ENCODE assay signal across 8 mouse cellular contexts in the genomic region with DNA sequence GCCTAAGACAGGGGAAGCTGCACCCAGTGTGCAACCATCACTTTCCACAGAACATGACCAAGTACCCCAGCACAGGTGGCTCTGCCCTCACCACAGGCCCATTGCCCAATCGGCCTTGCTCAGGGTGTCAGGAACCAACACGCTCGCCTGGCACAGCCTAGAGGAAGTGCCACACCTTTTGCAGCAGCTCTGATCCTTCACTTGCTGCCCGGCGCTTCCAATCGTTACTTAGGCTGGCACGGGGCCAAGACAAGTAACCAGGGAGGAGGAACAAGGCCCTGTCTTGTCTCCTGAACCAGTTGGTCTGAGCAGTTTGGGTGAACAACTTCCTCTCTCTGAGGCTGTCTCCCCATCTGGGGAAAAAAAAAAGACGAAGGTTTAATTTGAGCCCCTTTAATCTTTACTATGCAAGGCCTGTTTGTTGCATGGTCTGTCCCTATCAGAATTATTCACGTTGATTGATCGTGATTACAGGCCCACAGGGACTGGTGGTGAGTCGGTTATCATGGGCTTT. TPM values are rescaled to one million over a fixed set of nuclear protein-coding genes. Genes with fewer than 3 reads are reported as not detected.
A peak's percentile ranks its signal among the peaks of the same experiment; 100 is the strongest.
DNase-seq lines count a peak whose midpoint lies in the region; ATAC-seq and TF ChIP-seq lines count a peak whose summit lies in the region.

No protein-coding gene starts in this region.

- peak; percentile 42; the same call in 1 of the 2 replicates for ATAC-seq in hindbrain, embryonic 15.5 days (ENCODE audit: low FRiP score, low read depth)
- no peak for ATAC-seq in hindbrain, embryonic 11.5 days (ENCODE audit: low FRiP score)

- H3K27ac ChIP-seq in hindbrain, embryonic 15.5 days (replicated peaks), result no peak overlapping the region
- no peak overlapping the region for H3K27ac ChIP-seq in hindbrain, embryonic 11.5 days (ENCODE audit: low read depth, low read length)
- H3K27ac ChIP-seq in liver, adult 2 months (replicated peaks; ENCODE audit: insufficient read depth, low read depth, low read length), result no peak overlapping the region

- TF ChIP-seq POLR2A in liver, adult 2 months (IDR thresholded peaks at IDR 0.05; ENCODE audit: extremely low read depth, insufficient read depth, low read length), result no peak

- H3K4me2 ChIP-seq in hindbrain, embryonic 15.5 days, result no peak overlapping the region
- no peak overlapping the region for H3K4me2 ChIP-seq in hindbrain, embryonic 11.5 days (replicated peaks; ENCODE audit: low read depth, low read length)

- H3K4me3 ChIP-seq in hindbrain, embryonic 15.5 days, result no peak overlapping the region
- no peak overlapping the region for H3K4me3 ChIP-seq in hindbrain, embryonic 11.5 days (ENCODE audit: low read depth, low read length)
- no peak overlapping the region for H3K4me3 ChIP-seq in liver, adult 2 months (ENCODE audit: insufficient read depth, low read depth, low read length)

- TF ChIP-seq CTCF in liver, adult 2 months (IDR thresholded peaks at IDR 0.05; ENCODE audit: low read depth, low read length), result no peak

- no peaks in the 10 kb centered on the region; the same call in 1 of the 2 replicates for H3K4me1 ChIP-seq in hindbrain, embryonic 15.5 days (replicated peaks)
- H3K4me1 ChIP-seq in hindbrain, embryonic 11.5 days (replicated peaks; ENCODE audit: control insufficient read depth, insufficient read depth, low read length), result no peaks in the 10 kb centered on the region
- no peaks in the 10 kb centered on the region for H3K4me1 ChIP-seq in liver, adult 2 months (ENCODE audit: control insufficient read depth, insufficient read depth, low read length)

- WGBS in hindbrain, embryonic 15.5 days, result 55% methylated on average over 11 of the region's 11 CpGs
- 81% methylated on average over 11 of the region's 11 CpGs for WGBS in hindbrain, embryonic 11.5 days
- 45% methylated on average over 11 of the region's 11 CpGs for WGBS in liver, adult 2 months

- no peak for DNase-seq in hindbrain, embryonic 11.5 days (ENCODE audit: low spot score)
- peak; percentile 73 for DNase-seq in MN1 (ENCODE audit: low spot score)
- DNase-seq in gonadal fat pad, adult 2 months (ENCODE audit: low read depth), result peak; percentile 61
- DNase-seq in liver, adult 2 months (ENCODE audit: extremely low read depth, low read depth, low spot score), result peak; percentile 21
- peak; percentile 12 to 51 for DNase-seq in natural killer cell, adult 2 months (ENCODE audit: low spot score in 2 of 2)
- no peak for DNase-seq in layer of hippocampus, postnatal 36 days
- DNase-seq in cerebellum, adult 8-10 months, result no peak

- no peaks in the 10 kb centered on the region for H3K27me3 ChIP-seq in hindbrain, embryonic 15.5 days
- no peaks in the 10 kb centered on the region for H3K27me3 ChIP-seq in hindbrain, embryonic 11.5 days (ENCODE audit: control insufficient read depth, insufficient read depth, low read length)
- H3K27me3 ChIP-seq in liver, adult 2 months (ENCODE audit: control insufficient read depth, insufficient read depth, low read length), result no peaks in the 10 kb centered on the region

- H3K79me2 ChIP-seq in liver, adult 2 months (ENCODE audit: control insufficient read depth, insufficient read depth, low read length), result no peaks in the 10 kb centered on the region

- H3K36me3 ChIP-seq in hindbrain, embryonic 15.5 days, result no peaks in the 10 kb centered on the region
- no peaks in the 10 kb centered on the region for H3K36me3 ChIP-seq in hindbrain, embryonic 11.5 days (ENCODE audit: control insufficient read depth, insufficient read depth, low read length)
- H3K36me3 ChIP-seq in liver, adult 2 months (ENCODE audit: control insufficient read depth, insufficient read depth, low read length), result no peaks in the 10 kb centered on the region

- no peaks in the 10 kb centered on the region for H3K9me3 ChIP-seq in hindbrain, embryonic 15.5 days
- H3K9me3 ChIP-seq in hindbrain, embryonic 11.5 days (ENCODE audit: control insufficient read depth, low read length), result no peaks in the 10 kb centered on the region

- no peak overlapping the region for H3K9ac ChIP-seq in hindbrain, embryonic 15.5 days
- no peak overlapping the region for H3K9ac ChIP-seq in hindbrain, embryonic 11.5 days (ENCODE audit: low read depth, low read length)
- no peak overlapping the region for H3K9ac ChIP-seq in liver, adult 2 months (ENCODE audit: low read depth, low read length)

RNA-seq across cellular contexts. Expression of a gene that starts 17.4 kb away (rescaled TPM):
- 55.6 and 59.2 TPM in 2 replicates for polyA plus RNA-seq in hindbrain, embryonic 15.5 days (2015; fragmentation: Nextera tagmentation; extraction: Ambion mirVana)
- 90.8 and 91.1 TPM in 2 replicates for polyA plus RNA-seq in hindbrain, embryonic 11.5 days (2014; fragmentation: Nextera tagmentation; extraction: Ambion mirVana)
- 18.9 and 24.3 TPM in 2 replicates for polyA plus RNA-seq in gonadal fat pad, adult 2 months (2012; rRNA removed)
- 0.83 and 1.5 TPM in 2 replicates for total RNA-seq in liver, adult 2 months (2014; rRNA removed)
- 1.5 TPM in 2 replicates for polyA plus RNA-seq in liver, adult 2 months (2012; rRNA removed)
- total RNA-seq in layer of hippocampus, postnatal 36 days (2021), result 10 to 100 TPM; 21.6 to 22.5 TPM

RNA-seq across cellular contexts. Expression of a gene that starts 60.0 kb away (rescaled TPM):
- polyA plus RNA-seq in hindbrain, embryonic 15.5 days (2015; fragmentation: Nextera tagmentation; extraction: Ambion mirVana), result 21.7 and 23.8 TPM in 2 replicates
- 11.5 and 13.0 TPM in 2 replicates for polyA plus RNA-seq in hindbrain, embryonic 11.5 days (2014; fragmentation: Nextera tagmentation; extraction: Ambion mirVana)
- 36.2 and 49.7 TPM in 2 replicates for polyA plus RNA-seq in gonadal fat pad, adult 2 months (2012; rRNA removed)
- total RNA-seq in liver, adult 2 months (2014; rRNA removed), result 30.8 and 36.5 TPM in 2 replicates
- polyA plus RNA-seq in liver, adult 2 months (2012; rRNA removed), result 20.6 and 21.6 TPM in 2 replicates
- total RNA-seq in layer of hippocampus, postnatal 36 days (2021), result 10 to 100 TPM; 28.4 to 31.1 TPM

Comparison
In these comparisons a context has a peak if more than half of its experiments do, and no peak if none do; other contexts are left out.
1. DNase-seq: peak in MN1 (single experiment), gonadal fat pad, adult 2 months (single experiment), liver, adult 2 months (single experiment) and natural killer cell, adult 2 months (2 of 2); none in hindbrain, embryonic 11.5 days (single experiment), layer of hippocampus, postnatal 36 days (0 of 2) and cerebellum, adult 8-10 months (single experiment).